Mouse (Mus musculus) forebrain, embryonic 10.5 days (tissue): ENCODE data around the gene Guf1. TPM values are rescaled to one million over a fixed set of nuclear protein-coding genes. Genes with fewer than 3 reads are reported as not detected.

ENCODE experiments used
- DNase-seq: peaks from one replicate; pipeline ENCODE4 v3.0.0-alpha.2; 2017; ENCODE audit warnings: low spot score; ENCODE audit errors: extremely low spot score
- H3K27ac ChIP-seq: fragments of 300-500 bp; sonication (generic); 2 replicates; pipeline ENCODE4 v1.5.1; 2016; ENCODE audit warnings: mild to moderate bottlenecking
- H3K27me3 ChIP-seq: fragments of 300-500 bp; sonication (generic); 2 replicates; pipeline ENCODE4 v1.6.1; 2016; ENCODE audit warnings: mild to moderate bottlenecking; ENCODE audit not compliant: poor library complexity, severe bottlenecking
- H3K36me3 ChIP-seq: fragments of 300-500 bp; sonication (generic); replicated peaks from 2 replicates; pipeline ENCODE4 v1.6.1; 2016; ENCODE audit warnings: mild to moderate bottlenecking, moderate library complexity
- H3K4me1 ChIP-seq: fragments of 300-500 bp; sonication (generic); 2 replicates; pipeline ENCODE4 v1.6.1; 2016
- H3K4me3 ChIP-seq: fragments of 300-500 bp; sonication (generic); 2 replicates; pipeline ENCODE4 v1.5.1; 2016; ENCODE audit warnings: mild to moderate bottlenecking, moderate library complexity
- H3K9me3 ChIP-seq: fragments of 300-500 bp; sonication (generic); 2 replicates; pipeline ENCODE4 v1.6.1; 2016; ENCODE audit warnings: mild to moderate bottlenecking, moderate library complexity
- WGBS: fragments of 180-500 bp; shearing (Covaris S2); methylation state at CpG from one replicate; pipeline ENCODE4 v1.1.7; 2016; 5-methylcytosine and 5-hydroxymethylcytosine counted together
- polyA plus RNA-seq: library from polyadenylated mRNA; unstranded; fragments of >200 nt; fragmentation: Nextera tagmentation; extraction: Ambion mirVana; gene quantifications from 2 replicates; pipeline ENCODE4 v1.2.1, GENCODE M21; 2016

The Guf1 gene
- polyA plus RNA-seq, 1 experiment from 2014 or later, result 44.2 TPM

DNA sequence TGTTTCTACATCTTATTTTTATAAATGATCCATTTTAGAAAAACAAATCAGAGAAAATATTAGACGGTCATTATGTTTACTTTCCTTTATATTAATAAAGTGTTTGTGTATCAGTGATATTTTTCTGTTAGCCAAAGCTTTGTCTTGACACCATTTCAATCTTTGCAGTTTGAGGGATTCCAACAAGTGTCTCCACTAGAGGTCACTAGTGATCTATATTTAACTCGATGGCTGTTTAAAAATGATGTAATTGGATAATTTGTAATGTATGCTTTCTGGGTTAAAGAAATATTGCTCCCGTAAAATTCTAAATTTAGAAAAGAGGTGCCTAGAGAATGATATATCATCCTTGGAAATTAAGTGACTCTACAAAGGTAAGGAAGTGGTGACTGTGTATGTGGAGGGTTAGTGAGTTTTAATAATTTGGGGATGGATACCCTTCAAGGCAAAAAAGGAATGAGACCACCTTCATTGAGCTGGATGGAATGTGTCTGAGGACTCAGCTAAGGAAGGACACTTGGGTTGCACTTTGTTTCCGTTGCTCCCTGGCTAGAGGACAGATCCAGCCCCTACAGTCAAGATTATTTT is 56.6 kb downstream of the Guf1 start:
- H3K27ac ChIP-seq, result no peak overlapping the region
- no peak for DNase-seq
- WGBS, result 31% methylated on average over 4 of the region's 4 CpGs
- no peaks in the 10 kb centered on the region for H3K9me3 ChIP-seq
- no peak overlapping the region for H3K4me3 ChIP-seq
- no peaks in the 10 kb centered on the region for H3K4me1 ChIP-seq
- H3K27me3 ChIP-seq, result no peaks in the 10 kb centered on the region
- no peaks in the 10 kb centered on the region for H3K36me3 ChIP-seq

DNA sequence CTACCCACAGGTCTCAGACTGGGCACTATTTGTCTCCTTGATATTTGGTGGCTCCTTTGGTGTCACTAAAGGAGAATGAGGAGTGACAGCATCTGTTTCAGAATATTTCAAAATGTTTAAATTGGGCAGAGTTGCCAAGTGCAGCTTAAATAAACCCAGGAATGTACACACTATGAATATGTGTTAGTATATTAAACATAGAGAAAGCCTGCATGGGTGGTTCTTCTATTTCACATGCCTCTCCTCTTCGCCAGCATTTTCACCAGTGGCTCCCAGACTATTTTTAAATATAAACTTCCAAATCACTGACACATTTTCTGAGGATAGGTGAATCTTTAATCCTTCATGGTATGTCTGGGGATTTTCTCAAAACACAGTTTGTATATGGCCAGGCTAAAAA is 64.2 kb downstream of the Guf1 start:
- H3K4me3 ChIP-seq, result no peak overlapping the region
- no peak overlapping the region for H3K27ac ChIP-seq
- H3K9me3 ChIP-seq, result no peaks in the 10 kb centered on the region
- no peak for DNase-seq
- H3K36me3 ChIP-seq, result no peaks in the 10 kb centered on the region
- H3K27me3 ChIP-seq, result no peaks in the 10 kb centered on the region
- H3K4me1 ChIP-seq, result no peaks in the 10 kb centered on the region
- 85% methylated on average over 1 of the region's 1 CpGs for WGBS

Other genes with a start within 250 kb of the Guf1 start
- gene Kctd8, start 215.2 kb upstream of the Guf1 start, polyA plus RNA-seq, result 0.30 and 0.68 TPM in 2 replicates
- gene Yipf7, start 14.3 kb upstream of the Guf1 start, polyA plus RNA-seq, result not detected in 2 replicates
- gene Gnpda2, start 35.4 kb downstream of the Guf1 start, polyA plus RNA-seq, result 21.2 and 22.6 TPM in 2 replicates